Mouse (Mus musculus): ENCODE measurements around the gene Mtx1. TPM values are rescaled to one million over a fixed set of nuclear protein-coding genes. Genes with fewer than 3 reads are reported as not detected.
A peak's percentile ranks its signal among the peaks of the same experiment; 100 is the strongest.

The Mtx1 gene
- polyA plus RNA-seq, 1 experiment from 2014 or later = 127 TPM

DNA sequence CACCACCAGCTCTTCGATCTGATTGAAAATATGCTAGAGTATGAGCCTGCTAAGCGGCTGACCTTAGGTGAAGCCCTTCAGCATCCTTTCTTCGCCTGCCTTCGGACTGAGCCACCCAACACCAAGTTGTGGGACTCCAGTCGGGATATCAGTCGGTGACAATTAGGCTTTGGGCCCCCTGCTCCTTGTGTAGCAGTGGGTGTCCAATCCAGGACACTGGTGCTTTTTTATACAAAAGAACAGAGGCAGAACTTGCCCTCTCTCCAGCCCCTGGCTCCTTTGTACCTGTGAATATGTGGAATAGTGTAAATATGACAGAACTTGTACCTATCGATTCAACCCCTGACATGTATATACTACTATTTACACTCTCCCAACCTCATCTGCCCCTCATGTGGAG, 50.5 kb downstream of the Mtx1 start:
- Histone ChIP-seq H3K9ac (ENCODE audit: low read length) (no peak overlapping the region), H3K4me3 (ENCODE audit: low read length) (no peak overlapping the region)
- WGBS = 80% methylated on average over 7 of the region's 7 CpGs

GRCm38 (mm10) chr3:89175544-89175943, 51.3 kb downstream of the Mtx1 start:
- Histone ChIP-seq H3K4me3 (ENCODE audit: low read length) (no peak overlapping the region), H3K9me3 (replicated peaks; ENCODE audit: control insufficient read depth, low read length) (no peaks in the 10 kb centered on the region), H3K27me3 (ENCODE audit: control insufficient read depth, insufficient read depth, low read length) (no peaks in the 10 kb centered on the region), H3K9ac (ENCODE audit: low read length) (no peak overlapping the region), H3K4me2 (ENCODE audit: low read depth, low read length) (no peak overlapping the region), H3K36me3 (ENCODE audit: control insufficient read depth, insufficient read depth) (peaks cover 56% of the 10 kb centered on the region), H3K27ac (ENCODE audit: low read length) (no peak overlapping the region), H3K4me1 (ENCODE audit: control insufficient read depth, insufficient read depth, low read length) (peaks cover 8% of the 10 kb centered on the region)
- ATAC-seq (replicated peaks; ENCODE audit: extremely low read depth, insufficient read depth, low FRiP score) = no peak
- 84% methylated on average over 10 of the region's 10 CpGs for WGBS

More for the DNA sequence above, 50.5 kb downstream of the Mtx1 start:
- no peak overlapping the region for H3K27ac ChIP-seq (ENCODE audit: low read length)
- H3K27me3 ChIP-seq (ENCODE audit: control insufficient read depth, insufficient read depth, low read length) = no peaks in the 10 kb centered on the region
- no peak overlapping the region for H3K4me2 ChIP-seq (ENCODE audit: low read depth, low read length)
- no peak for ATAC-seq (replicated peaks; ENCODE audit: extremely low read depth, insufficient read depth, low FRiP score)
- H3K9me3 ChIP-seq (replicated peaks; ENCODE audit: control insufficient read depth, low read length) = no peaks in the 10 kb centered on the region
- peaks cover 8% of the 10 kb centered on the region for H3K4me1 ChIP-seq (ENCODE audit: control insufficient read depth, insufficient read depth, low read length)
- peaks cover 57% of the 10 kb centered on the region for H3K36me3 ChIP-seq (ENCODE audit: control insufficient read depth, insufficient read depth)

DNA sequence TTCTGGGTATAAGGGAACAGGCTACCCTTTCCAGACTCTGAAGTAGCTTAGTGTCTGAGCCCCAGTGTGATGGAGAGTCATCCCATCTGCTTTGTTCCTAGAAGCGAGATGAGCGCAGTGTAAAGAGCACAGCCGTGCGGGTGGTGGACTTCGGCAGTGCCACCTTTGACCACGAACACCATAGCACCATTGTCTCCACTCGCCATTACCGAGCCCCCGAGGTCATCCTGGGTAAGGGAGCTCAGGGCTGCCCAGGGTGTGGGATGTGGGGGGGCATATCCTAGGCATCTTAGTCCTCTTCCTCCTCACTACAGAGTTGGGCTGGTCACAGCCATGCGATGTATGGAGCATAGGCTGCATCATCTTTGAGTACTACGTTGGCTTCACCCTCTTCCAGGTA, 52.0 kb downstream of the Mtx1 start:
- no peak overlapping the region for H3K27ac ChIP-seq (ENCODE audit: low read length)
- no peak overlapping the region for H3K4me2 ChIP-seq (ENCODE audit: low read depth, low read length)
- peaks cover 8% of the 10 kb centered on the region for H3K4me1 ChIP-seq (ENCODE audit: control insufficient read depth, insufficient read depth, low read length)
- H3K4me3 ChIP-seq (ENCODE audit: low read length) = no peak overlapping the region
- peaks cover 56% of the 10 kb centered on the region for H3K36me3 ChIP-seq (ENCODE audit: control insufficient read depth, insufficient read depth)
- WGBS = 96% methylated on average over 11 of the region's 11 CpGs
- no peak overlapping the region for H3K9ac ChIP-seq (ENCODE audit: low read length)
- no peaks in the 10 kb centered on the region for H3K9me3 ChIP-seq (replicated peaks; ENCODE audit: control insufficient read depth, low read length)
- ATAC-seq (replicated peaks; ENCODE audit: extremely low read depth, insufficient read depth, low FRiP score) = no peak
- no peaks in the 10 kb centered on the region for H3K27me3 ChIP-seq (ENCODE audit: control insufficient read depth, insufficient read depth, low read length)

- no peaks in the 10 kb centered on the region for H3K9me3 ChIP-seq (replicated peaks; ENCODE audit: control insufficient read depth, low read length)
- H3K27ac ChIP-seq (ENCODE audit: low read length) = no peak overlapping the region
- H3K4me3 ChIP-seq (ENCODE audit: low read length) = no peak overlapping the region
- peaks cover 19% of the 10 kb centered on the region for H3K4me1 ChIP-seq (ENCODE audit: control insufficient read depth, insufficient read depth, low read length)
- H3K36me3 ChIP-seq (ENCODE audit: control insufficient read depth, insufficient read depth) = peaks cover 37% of the 10 kb centered on the region
- 91% methylated on average over 19 of the region's 19 CpGs for WGBS
- ATAC-seq (replicated peaks; ENCODE audit: extremely low read depth, insufficient read depth, low FRiP score) = no peak
- H3K27me3 ChIP-seq (ENCODE audit: control insufficient read depth, insufficient read depth, low read length) = no peaks in the 10 kb centered on the region
- H3K9ac ChIP-seq (ENCODE audit: low read length) = no peak overlapping the region
- no peak overlapping the region for H3K4me2 ChIP-seq (ENCODE audit: low read depth, low read length)
Measured at GRCm38 (mm10) chr3:89166945-89167344, 59.9 kb downstream of the Mtx1 start.

- ATAC-seq (replicated peaks; ENCODE audit: extremely low read depth, insufficient read depth, low FRiP score) = no peak
- Histone ChIP-seq H3K9me3 (replicated peaks; ENCODE audit: control insufficient read depth, low read length) (no peaks in the 10 kb centered on the region), H3K27me3 (ENCODE audit: control insufficient read depth, insufficient read depth, low read length) (no peaks in the 10 kb centered on the region), H3K9ac (ENCODE audit: low read length) (peak overlapping the region; percentile 99), H3K36me3 (ENCODE audit: control insufficient read depth, insufficient read depth) (peaks cover 29% of the 10 kb centered on the region), H3K27ac (ENCODE audit: low read length) (peak overlapping the region; percentile 99), H3K4me1 (ENCODE audit: control insufficient read depth, insufficient read depth, low read length) (peaks cover 19% of the 10 kb centered on the region), H3K4me3 (ENCODE audit: low read length) (peak overlapping the region; percentile 97), H3K4me2 (ENCODE audit: low read depth, low read length) (peak overlapping the region; percentile 86)
- 17% methylated on average over 12 of the region's 12 CpGs for WGBS
Measured at GRCm38 (mm10) chr3:89165268-89165870, 61.5 kb downstream of the Mtx1 start.

DNA sequence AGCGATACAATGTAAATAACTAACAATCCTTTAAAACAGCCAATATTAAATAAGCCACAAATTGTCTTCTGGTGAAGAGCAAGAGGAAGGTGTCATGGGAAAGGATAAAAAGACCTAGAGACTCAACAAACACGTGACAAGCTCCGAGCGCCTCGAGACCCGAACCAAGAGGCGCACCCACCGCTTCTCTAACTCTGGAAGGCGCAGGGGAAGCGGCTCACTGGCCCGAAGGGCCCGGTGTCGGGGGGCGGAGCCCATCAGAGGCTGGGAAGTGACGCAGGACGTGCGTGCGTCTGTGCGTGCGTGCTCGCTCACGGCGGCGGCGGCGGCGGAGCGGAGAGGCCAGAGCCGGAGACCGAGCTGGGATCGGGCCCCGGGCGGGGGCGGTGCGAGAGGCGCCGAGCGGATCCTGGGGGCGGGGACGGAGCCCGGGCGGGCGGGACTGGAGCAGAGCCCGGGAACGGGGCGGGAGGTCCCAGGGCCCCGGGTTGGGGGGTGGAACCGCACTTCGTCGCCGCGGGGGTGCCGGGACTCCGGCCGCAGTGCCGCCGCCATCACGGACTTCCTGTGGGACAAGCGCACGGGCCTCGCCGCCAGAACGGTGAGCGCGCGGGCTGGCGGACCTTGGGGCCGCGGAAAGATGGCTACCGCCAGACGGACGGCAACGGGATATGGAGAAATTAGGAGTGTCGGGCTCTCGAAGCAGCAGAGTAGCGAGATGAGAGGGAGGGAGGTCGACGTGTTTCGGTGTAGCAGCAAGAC, 62.2 kb downstream of the Mtx1 start, which contains the start of gene Clk2:
Clk2 (plus strand) TSS at position 290 of the 762 bp plus-strand sequence.
- ATAC-seq (replicated peaks; ENCODE audit: extremely low read depth, insufficient read depth, low FRiP score) = peak; percentile 99

GRCm38 (mm10) chr3:89163643-89164245, 63.1 kb downstream of the Mtx1 start:
- Histone ChIP-seq H3K36me3 (ENCODE audit: control insufficient read depth, insufficient read depth) (peaks cover 13% of the 10 kb centered on the region), H3K4me3 (ENCODE audit: low read length) (peak overlapping the region; percentile 97), H3K4me2 (ENCODE audit: low read depth, low read length) (peak overlapping the region; percentile 83), H3K9me3 (replicated peaks; ENCODE audit: control insufficient read depth, low read length) (no peaks in the 10 kb centered on the region), H3K27me3 (ENCODE audit: control insufficient read depth, insufficient read depth, low read length) (peaks cover 8% of the 10 kb centered on the region), H3K4me1 (ENCODE audit: control insufficient read depth, insufficient read depth, low read length) (peaks cover 25% of the 10 kb centered on the region), H3K27ac (ENCODE audit: low read length) (no peak overlapping the region; the same call in 1 of the 2 replicates), H3K9ac (ENCODE audit: low read length) (peak overlapping the region; percentile 99)
- no peak for ATAC-seq (replicated peaks; ENCODE audit: extremely low read depth, insufficient read depth, low FRiP score)
- WGBS = 74% methylated on average over 5 of the region's 5 CpGs

More for the DNA sequence above, 62.2 kb downstream of the Mtx1 start, which contains the start of gene Clk2:
- Histone ChIP-seq H3K9ac (ENCODE audit: low read length) (peak within 1 kb of the TSS; percentile 99), H3K9me3 (replicated peaks; ENCODE audit: control insufficient read depth, low read length) (no peaks in the 10 kb centered on the region), H3K27ac (ENCODE audit: low read length) (peak within 1 kb of the TSS; percentile 99), H3K4me3 (ENCODE audit: low read length) (peak within 1 kb of the TSS; percentile 97), H3K27me3 (ENCODE audit: control insufficient read depth, insufficient read depth, low read length) (no peaks in the 10 kb centered on the region), H3K36me3 (ENCODE audit: control insufficient read depth, insufficient read depth) (peaks cover 22% of the 10 kb centered on the region), H3K4me2 (ENCODE audit: low read depth, low read length) (peak within 1 kb of the TSS; percentile 86), H3K4me1 (ENCODE audit: control insufficient read depth, insufficient read depth, low read length) (peaks cover 21% of the 10 kb centered on the region)
- under 1% methylated on average over 68 of the region's 79 CpGs for WGBS

GRCm38 (mm10) chr3:89163123-89163522, 63.8 kb downstream of the Mtx1 start:
- Histone ChIP-seq H3K4me3 (ENCODE audit: low read length) (no peak overlapping the region), H3K4me2 (ENCODE audit: low read depth, low read length) (no peak overlapping the region), H3K36me3 (ENCODE audit: control insufficient read depth, insufficient read depth) (peaks cover 8% of the 10 kb centered on the region), H3K27me3 (ENCODE audit: control insufficient read depth, insufficient read depth, low read length) (peaks cover 12% of the 10 kb centered on the region), H3K4me1 (ENCODE audit: control insufficient read depth, insufficient read depth, low read length) (peaks cover 25% of the 10 kb centered on the region), H3K9ac (ENCODE audit: low read length) (no peak overlapping the region), H3K27ac (ENCODE audit: low read length) (no peak overlapping the region), H3K9me3 (replicated peaks; ENCODE audit: control insufficient read depth, low read length) (no peaks in the 10 kb centered on the region)
- ATAC-seq (replicated peaks; ENCODE audit: extremely low read depth, insufficient read depth, low FRiP score) = no peak
- whole genome bisulfite sequencing = 77% methylated on average over 1 of the region's 1 CpGs

GRCm38 (mm10) chr3:89161786-89162185, 65.1 kb downstream of the Mtx1 start:
- Histone ChIP-seq H3K4me2 (ENCODE audit: low read depth, low read length) (no peak overlapping the region), H3K4me1 (ENCODE audit: control insufficient read depth, insufficient read depth, low read length) (peaks cover 25% of the 10 kb centered on the region), H3K4me3 (ENCODE audit: low read length) (no peak overlapping the region), H3K27ac (ENCODE audit: low read length) (no peak overlapping the region), H3K36me3 (ENCODE audit: control insufficient read depth, insufficient read depth) (no peaks in the 10 kb centered on the region), H3K9me3 (replicated peaks; ENCODE audit: control insufficient read depth, low read length) (no peaks in the 10 kb centered on the region), H3K9ac (ENCODE audit: low read length) (no peak overlapping the region), H3K27me3 (ENCODE audit: control insufficient read depth, insufficient read depth, low read length) (peaks cover 12% of the 10 kb centered on the region)
- 69% methylated on average over 4 of the region's 4 CpGs for WGBS
- ATAC-seq (replicated peaks; ENCODE audit: extremely low read depth, insufficient read depth, low FRiP score) = no peak
